Mouse (Mus musculus) lung, adult 10 weeks (tissue): Measurements from ENCODE around the gene Rem2. TPM values are rescaled to one million over a fixed set of nuclear protein-coding genes. Genes with fewer than 3 reads are reported as not detected.

ENCODE experiments used
- polyA plus RNA-seq: library from polyadenylated mRNA; stranded (reverse); fragments of 350-450 nt; fragmentation: Illumina TruSeq; extraction: RNeasy Lipid Tissue Mini Kit (QIAGEN cat#74804); gene quantifications from one replicate; pipeline ENCODE4 v1.2.3, GENCODE M21; 2014; ENCODE audit warnings: low read depth, low replicate concordance; ENCODE audit not compliant: insufficient read depth

Gene Rem2
- polyA plus RNA-seq, result 1.6 TPM

GRCm38 (mm10) chr14:54475941-54476844, at the start of gene Rem2:
Gene Rem2, plus strand, starts transcription at chr14:54476100.

GRCm38 (mm10) chr14:54426689-54427398, 49.1 kb upstream of the Rem2 start, which contains the start of gene Mrpl52:
Gene Mrpl52, plus strand, starts transcription at chr14:54426909.

GRCm38 (mm10) chr14:54431334-54432077, 44.4 kb upstream of the Rem2 start, which contains the start of gene Mmp14:
Gene Mmp14, plus strand, starts transcription at chr14:54431612.

GRCm38 (mm10) chr14:54463959-54464292, 12.0 kb upstream of the Rem2 start, which contains the start of gene Lrp10:
Gene Lrp10, plus strand, starts transcription at chr14:54464137.

Other genes with a start within 250 kb of the Rem2 start
- gene Dad1, start 222.0 kb upstream of the Rem2 start, polyA plus RNA-seq, result 180 TPM
- gene Abhd4, start 221.9 kb upstream of the Rem2 start, polyA plus RNA-seq, result 40.9 TPM
- not detected for gene Olfr49, start 191.2 kb upstream of the Rem2 start, polyA plus RNA-seq
- gene Oxa1l, start 115.3 kb upstream of the Rem2 start, polyA plus RNA-seq, result 27.3 TPM
- gene Slc7a7, start 58.3 kb upstream of the Rem2 start, polyA plus RNA-seq, result 9.3 TPM
- gene Mrpl52, start 49.2 kb upstream of the Rem2 start, polyA plus RNA-seq, result 264 TPM
- 32.6 TPM for gene Mmp14, start 44.5 kb upstream of the Rem2 start, polyA plus RNA-seq
- 45.8 TPM for gene Lrp10, start 12.0 kb upstream of the Rem2 start, polyA plus RNA-seq
- 15.0 TPM for gene Prmt5, start 41.4 kb downstream of the Rem2 start, polyA plus RNA-seq
- gene Haus4, start 78.5 kb downstream of the Rem2 start, polyA plus RNA-seq, result 7.2 TPM
- gene Ajuba, start 101.5 kb downstream of the Rem2 start, polyA plus RNA-seq, result 19.3 TPM
- 2.7 TPM for gene 4931414P19Rik, start 129.9 kb downstream of the Rem2 start, polyA plus RNA-seq
- 185 TPM for gene Psmb5, start 141.9 kb downstream of the Rem2 start, polyA plus RNA-seq
- not detected for gene Psmb11, start 145.3 kb downstream of the Rem2 start, polyA plus RNA-seq
- not detected for gene Gm17606, start 164.9 kb downstream of the Rem2 start, polyA plus RNA-seq
- 0.46 TPM for gene Cdh24, start 165.3 kb downstream of the Rem2 start, polyA plus RNA-seq
- 34.3 TPM for gene 1700123O20Rik, start 210.1 kb downstream of the Rem2 start, polyA plus RNA-seq
- gene Acin1, start 210.8 kb downstream of the Rem2 start, polyA plus RNA-seq, result 54.6 TPM
- gene Gm29776, start 222.7 kb downstream of the Rem2 start, polyA plus RNA-seq, result 0.12 TPM
- 0.77 TPM for gene Cebpe, start 236.1 kb downstream of the Rem2 start, polyA plus RNA-seq